Mouse (Mus musculus) hindbrain, embryonic 10.5 days (tissue): ENCODE data around the gene Fam53b. TPM values are rescaled to one million over a fixed set of nuclear protein-coding genes. Genes with fewer than 3 reads are reported as not detected.

ENCODE experiments used
- DNase-seq: peaks from one replicate; pipeline ENCODE4 v3.0.0-alpha.2; 2017; ENCODE audit warnings: low spot score
- H3K27ac ChIP-seq: fragments of 300-500 bp; sonication (generic); 2 replicates; pipeline ENCODE4 v1.5.1; 2016; ENCODE audit warnings: mild to moderate bottlenecking, moderate library complexity
- H3K27me3 ChIP-seq: fragments of 300-500 bp; sonication (generic); 2 replicates; pipeline ENCODE4 v1.6.1; 2016; ENCODE audit warnings: mild to moderate bottlenecking; ENCODE audit not compliant: poor library complexity, insufficient read depth, severe bottlenecking
- H3K36me3 ChIP-seq: fragments of 300-500 bp; sonication (generic); 2 replicates; pipeline ENCODE4 v1.6.1; 2016; ENCODE audit warnings: mild to moderate bottlenecking, moderate library complexity
- H3K4me1 ChIP-seq: fragments of 300-500 bp; sonication (generic); replicated peaks from 2 replicates; pipeline ENCODE4 v1.6.1; 2016; ENCODE audit warnings: mild to moderate bottlenecking
- H3K4me3 ChIP-seq: fragments of 300-500 bp; sonication (generic); 2 replicates; pipeline ENCODE4 v1.5.1; 2016; ENCODE audit warnings: mild to moderate bottlenecking, moderate library complexity
- H3K9me3 ChIP-seq: fragments of 300-500 bp; sonication (generic); 2 replicates; pipeline ENCODE4 v1.6.1; 2016; ENCODE audit warnings: mild to moderate bottlenecking, moderate library complexity
- WGBS: fragments of 180-500 bp; shearing (Covaris S2); methylation state at CpG from one replicate; pipeline ENCODE4 v1.1.7; 2016; 5-methylcytosine and 5-hydroxymethylcytosine counted together
- polyA plus RNA-seq: library from polyadenylated mRNA; unstranded; fragments of >200 nt; fragmentation: Nextera tagmentation; extraction: Ambion mirVana; gene quantifications from 2 replicates; pipeline ENCODE4 v1.2.1, GENCODE M21; 2016

The Fam53b gene
- polyA plus RNA-seq, 1 experiment from 2014 or later: 27.7 TPM

GRCm38 (mm10) chr7:132808051-132808796, 5.5 kb downstream of the Fam53b start:
- no peaks in the 10 kb centered on the region for H3K9me3 ChIP-seq
- no peak for DNase-seq
- H3K4me1 ChIP-seq: peaks cover 95% of the 10 kb centered on the region
- H3K27me3 ChIP-seq: no peaks in the 10 kb centered on the region
- 35% methylated on average over 7 of the region's 7 CpGs for WGBS
- H3K36me3 ChIP-seq: no peaks in the 10 kb centered on the region
- peak overlapping the region; percentile 41; the same call in 1 of the 2 replicates for H3K4me3 ChIP-seq
- H3K27ac ChIP-seq: peak overlapping the region; percentile 85

- Histone ChIP-seq H3K4me3 (no peak overlapping the region), H3K9me3 (no peaks in the 10 kb centered on the region), H3K27me3 (no peaks in the 10 kb centered on the region), H3K36me3 (0 out of 2 replicates have a peak, but pooled peaks cover 7% of the 10 kb centered on the region), H3K27ac (peak overlapping the region; percentile 85), H3K4me1 (peaks cover 94% of the 10 kb centered on the region)
- DNase-seq: no peak
- 68% methylated on average over 13 of the region's 13 CpGs for WGBS
Observed at GRCm38 (mm10) chr7:132806926-132807857, 6.5 kb downstream of the Fam53b start.

DNA sequence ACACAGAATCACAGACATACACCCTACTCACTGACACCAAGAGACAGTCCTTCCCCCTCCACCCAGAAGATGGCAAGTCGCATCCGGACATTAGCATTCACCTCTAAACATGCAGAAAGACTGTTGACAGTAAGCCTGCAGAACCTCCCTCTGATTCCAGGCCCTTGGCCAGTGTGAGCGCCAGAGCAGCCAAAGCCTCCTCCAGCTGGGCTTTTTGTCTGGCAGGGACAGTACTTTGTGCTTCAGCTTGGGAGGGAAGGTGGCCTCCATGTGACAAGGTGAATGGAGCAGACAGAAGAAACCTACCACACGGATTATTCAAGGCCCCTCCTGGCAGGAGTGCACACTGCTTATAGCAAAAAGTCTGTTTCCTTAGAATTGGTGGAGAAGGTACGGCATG, 7.4 kb downstream of the Fam53b start:
- Histone ChIP-seq H3K27ac (peak overlapping the region; percentile 85), H3K4me3 (no peak overlapping the region), H3K4me1 (peaks cover 92% of the 10 kb centered on the region), H3K36me3 (0 out of 2 replicates have a peak, but pooled peaks cover 11% of the 10 kb centered on the region), H3K27me3 (no peaks in the 10 kb centered on the region), H3K9me3 (no peaks in the 10 kb centered on the region)
- no peak for DNase-seq
- 71% methylated on average over 5 of the region's 5 CpGs for WGBS

DNA sequence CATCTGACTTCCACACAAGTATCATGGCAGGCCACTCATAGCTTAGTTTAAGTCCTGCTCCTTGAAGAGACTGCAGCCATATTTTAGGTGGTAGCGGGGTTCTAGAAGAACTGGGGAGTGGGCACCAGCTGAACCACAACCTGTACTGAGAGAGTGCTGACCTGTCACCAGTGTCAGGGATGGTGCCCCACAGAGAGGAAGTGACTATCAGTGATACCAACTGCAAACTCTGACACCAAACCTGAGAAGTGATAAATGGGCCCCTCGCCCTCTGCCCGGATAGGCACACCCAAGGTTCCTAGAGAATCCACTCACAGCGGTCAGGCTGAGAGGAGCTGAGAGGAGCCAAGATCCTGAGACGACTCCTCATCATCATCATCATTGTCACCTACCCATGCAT, 8.7 kb downstream of the Fam53b start:
- Histone ChIP-seq H3K27me3 (no peaks in the 10 kb centered on the region), H3K4me1 (peaks cover 89% of the 10 kb centered on the region), H3K36me3 (0 out of 2 replicates have a peak, but pooled peaks cover 11% of the 10 kb centered on the region), H3K9me3 (no peaks in the 10 kb centered on the region), H3K27ac (no peak overlapping the region), H3K4me3 (no peak overlapping the region)
- WGBS: 86% methylated on average over 5 of the region's 5 CpGs
- DNase-seq: no peak

- H3K27me3 ChIP-seq: no peaks in the 10 kb centered on the region
- no peak overlapping the region for H3K27ac ChIP-seq
- H3K9me3 ChIP-seq: no peaks in the 10 kb centered on the region
- H3K4me1 ChIP-seq: peaks cover 89% of the 10 kb centered on the region
- no peak for DNase-seq
- 90% methylated on average over 7 of the region's 7 CpGs for WGBS
- 0 out of 2 replicates have a peak, but pooled peaks cover 11% of the 10 kb centered on the region for H3K36me3 ChIP-seq
- H3K4me3 ChIP-seq: no peak overlapping the region
Observed at GRCm38 (mm10) chr7:132804461-132804860, 9.2 kb downstream of the Fam53b start.

DNA sequence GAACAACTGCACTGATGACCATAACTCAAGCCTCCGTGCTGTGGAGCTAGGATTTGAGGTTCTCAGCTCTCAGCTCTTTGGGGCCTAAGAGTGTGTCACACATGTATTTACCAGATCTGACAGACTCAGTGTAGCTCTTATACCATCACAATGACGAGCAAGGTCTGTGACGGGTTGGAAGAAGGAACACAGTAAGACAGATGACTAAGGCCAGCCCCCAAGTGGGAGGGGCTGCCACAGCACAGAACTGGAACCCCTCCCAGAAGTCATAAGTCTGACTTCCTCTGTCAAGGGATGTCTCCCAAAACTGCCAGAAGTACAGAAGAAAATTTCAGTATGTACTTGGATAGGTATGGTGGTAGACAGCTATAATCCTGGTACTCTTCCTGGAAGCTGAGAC, 9.7 kb downstream of the Fam53b start:
- Histone ChIP-seq H3K4me3 (no peak overlapping the region), H3K9me3 (no peaks in the 10 kb centered on the region), H3K27ac (no peak overlapping the region), H3K4me1 (peaks cover 88% of the 10 kb centered on the region), H3K27me3 (no peaks in the 10 kb centered on the region), H3K36me3 (0 out of 2 replicates have a peak, but pooled peaks cover 11% of the 10 kb centered on the region)
- DNase-seq: no peak
- WGBS: 81% methylated on average over 3 of the region's 3 CpGs

DNA sequence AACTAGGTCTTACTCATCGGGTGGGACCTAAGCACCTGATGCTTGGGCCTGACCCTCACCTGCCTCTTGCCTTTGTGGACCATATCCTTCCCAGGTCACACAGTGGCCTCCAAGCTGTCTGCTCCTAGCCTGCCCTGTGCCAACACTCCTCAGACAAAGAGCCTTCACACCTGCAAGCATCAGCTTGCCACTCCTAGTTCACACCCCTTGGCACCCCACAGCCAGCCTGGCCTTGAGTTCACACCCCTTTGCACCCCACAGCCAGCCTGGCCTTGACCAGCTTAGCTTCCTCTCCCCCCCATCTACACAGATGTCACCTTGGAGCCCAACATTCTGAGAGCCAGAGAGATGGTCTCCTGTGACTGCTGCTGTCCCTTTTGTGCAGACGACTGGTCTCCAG, 10.3 kb downstream of the Fam53b start:
- Histone ChIP-seq H3K9me3 (no peaks in the 10 kb centered on the region), H3K36me3 (peaks cover 15% of the 10 kb centered on the region; the same call in 1 of the 2 replicates), H3K4me3 (no peak overlapping the region), H3K27ac (0 out of 2 replicates have a peak overlapping the region, but pooled peaks have one; percentile 56), H3K27me3 (no peaks in the 10 kb centered on the region), H3K4me1 (peaks cover 82% of the 10 kb centered on the region)
- DNase-seq: no peak
- WGBS: 87% methylated on average over 2 of the region's 2 CpGs

DNA sequence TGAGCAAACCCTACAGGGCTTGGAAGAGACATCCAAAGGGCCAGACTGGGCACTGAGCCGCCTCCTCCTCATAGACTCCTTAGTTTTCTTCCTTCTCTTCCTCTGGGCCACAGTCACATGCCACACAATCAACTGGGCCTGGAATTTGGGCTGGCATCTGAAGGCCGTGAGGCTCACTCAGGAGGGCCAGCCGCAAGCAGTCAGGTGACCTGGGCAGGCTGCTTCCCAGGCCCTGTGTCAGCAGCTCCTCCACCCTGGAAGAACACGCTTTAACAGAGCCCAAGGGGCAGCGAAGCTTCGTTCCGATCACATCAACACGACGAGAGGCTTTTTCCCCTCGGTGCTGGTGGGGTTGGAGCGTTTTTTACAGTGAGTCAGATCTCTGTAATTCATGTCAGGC, 11.0 kb downstream of the Fam53b start:
- Histone ChIP-seq H3K27ac (peak overlapping the region; percentile 56; the same call in 1 of the 2 replicates), H3K4me1 (peaks cover 76% of the 10 kb centered on the region), H3K9me3 (no peaks in the 10 kb centered on the region), H3K36me3 (peaks cover 15% of the 10 kb centered on the region; the same call in 1 of the 2 replicates), H3K4me3 (no peak overlapping the region), H3K27me3 (no peaks in the 10 kb centered on the region)
- DNase-seq: no peak
- 89% methylated on average over 11 of the region's 11 CpGs for WGBS

DNA sequence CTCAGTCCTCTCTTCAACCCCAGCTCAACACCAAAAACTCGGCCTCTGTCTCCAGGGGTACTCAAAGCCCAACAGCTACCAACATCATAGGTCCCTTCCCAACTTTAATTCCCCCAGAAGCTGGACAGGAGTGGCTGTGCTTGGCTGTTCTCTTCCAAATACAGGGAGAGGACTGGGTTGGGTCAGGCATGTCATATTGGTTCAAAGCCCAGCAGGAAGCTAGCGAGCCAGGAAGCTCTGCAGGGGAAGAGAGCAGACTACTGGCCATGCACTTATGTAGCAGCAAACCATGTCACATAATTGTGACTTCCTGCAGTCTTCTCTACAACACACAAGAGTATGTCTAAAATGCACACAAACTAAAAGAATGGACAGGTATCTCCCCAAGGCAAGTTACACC, 11.6 kb downstream of the Fam53b start:
- Histone ChIP-seq H3K27me3 (no peaks in the 10 kb centered on the region), H3K4me1 (peaks cover 70% of the 10 kb centered on the region), H3K9me3 (no peaks in the 10 kb centered on the region), H3K27ac (peak overlapping the region; percentile 35; the same call in 1 of the 2 replicates), H3K36me3 (peaks cover 15% of the 10 kb centered on the region; the same call in 1 of the 2 replicates), H3K4me3 (no peak overlapping the region)
- DNase-seq: no peak
- WGBS: 78% methylated on average over 2 of the region's 2 CpGs

DNA sequence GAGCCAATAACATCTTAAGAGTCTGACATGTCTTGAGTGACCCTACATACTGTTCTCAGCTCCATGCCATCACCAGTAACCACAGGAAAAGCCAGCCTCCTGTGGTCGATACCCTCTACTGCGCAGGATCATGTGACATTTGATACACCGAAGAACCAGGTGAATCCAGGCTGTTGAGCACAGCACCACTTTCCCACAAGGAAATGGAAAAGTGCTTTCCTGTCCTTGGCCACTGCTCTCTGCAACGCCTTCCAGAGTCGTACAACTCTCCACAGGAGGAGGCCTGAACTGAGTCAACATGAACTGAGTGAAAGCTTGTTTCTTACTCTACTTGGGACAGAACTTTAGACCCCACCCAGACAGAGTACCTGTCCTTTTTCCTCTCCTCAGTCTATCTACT, 12.2 kb downstream of the Fam53b start:
- DNase-seq: no peak
- no peak overlapping the region for H3K4me3 ChIP-seq
- peaks cover 64% of the 10 kb centered on the region for H3K4me1 ChIP-seq
- WGBS: 90% methylated on average over 5 of the region's 5 CpGs
- H3K27ac ChIP-seq: no peak overlapping the region
- H3K9me3 ChIP-seq: no peaks in the 10 kb centered on the region
- peaks cover 15% of the 10 kb centered on the region; the same call in 1 of the 2 replicates for H3K36me3 ChIP-seq
- H3K27me3 ChIP-seq: no peaks in the 10 kb centered on the region

DNA sequence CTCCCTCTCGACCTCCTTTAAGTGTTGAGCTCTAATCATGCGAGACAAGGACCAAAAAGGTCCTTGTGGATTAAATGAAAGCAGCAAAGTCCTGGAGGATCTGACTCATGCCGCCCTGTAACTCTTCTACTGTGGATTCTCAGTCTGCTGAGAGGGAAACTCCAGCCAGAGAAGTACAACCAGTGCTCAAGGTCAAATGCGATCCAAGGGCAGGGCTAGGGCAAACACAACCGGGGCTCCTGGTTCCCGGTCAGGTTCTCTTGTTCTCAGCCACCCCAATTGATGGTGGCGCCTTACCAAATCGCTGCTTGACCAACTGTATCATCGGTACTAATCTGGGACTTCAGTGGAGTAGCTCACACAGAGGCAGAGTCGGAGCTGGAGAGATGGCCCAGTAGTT, 12.8 kb downstream of the Fam53b start:
- WGBS: 86% methylated on average over 10 of the region's 10 CpGs
- no peaks in the 10 kb centered on the region for H3K9me3 ChIP-seq
- H3K36me3 ChIP-seq: peaks cover 15% of the 10 kb centered on the region; the same call in 1 of the 2 replicates
- no peak overlapping the region for H3K4me3 ChIP-seq
- H3K4me1 ChIP-seq: peaks cover 58% of the 10 kb centered on the region
- no peak overlapping the region; the same call in 1 of the 2 replicates for H3K27ac ChIP-seq
- no peaks in the 10 kb centered on the region for H3K27me3 ChIP-seq
- DNase-seq: no peak

GRCm38 (mm10) chr7:132799119-132800016, 14.3 kb downstream of the Fam53b start:
- H3K27ac ChIP-seq: peak overlapping the region; percentile 24; the same call in 1 of the 2 replicates

More at GRCm38 (mm10) chr7:132799119-132800016, 14.3 kb downstream of the Fam53b start:
- no peak overlapping the region for H3K4me3 ChIP-seq
- H3K9me3 ChIP-seq: no peaks in the 10 kb centered on the region
- peaks cover 47% of the 10 kb centered on the region for H3K4me1 ChIP-seq
- WGBS: 88% methylated on average over 5 of the region's 5 CpGs
- H3K36me3 ChIP-seq: peaks cover 15% of the 10 kb centered on the region; the same call in 1 of the 2 replicates
- no peak for DNase-seq
- no peaks in the 10 kb centered on the region for H3K27me3 ChIP-seq
